Mouse (Mus musculus) embryonic fibroblast, embryonic 13.5 days (primary cell): ENCODE data around the gene Oaz2.

Source experiments
- CTCF ChIP-seq: IDR thresholded peaks from 2 replicates; pipeline ENCODE4 v1.5.1; 2011; ENCODE audit warnings: mild to moderate bottlenecking, control low read depth, low read length, moderate library complexity, borderline replicate concordance; ENCODE audit not compliant: insufficient read depth
- POLR2A ChIP-seq: IDR thresholded peaks from 2 replicates; pipeline ENCODE4 v1.6.1; 2011; ENCODE audit warnings: low read depth, mild to moderate bottlenecking, control low read depth, low read length, moderate library complexity

DNA sequence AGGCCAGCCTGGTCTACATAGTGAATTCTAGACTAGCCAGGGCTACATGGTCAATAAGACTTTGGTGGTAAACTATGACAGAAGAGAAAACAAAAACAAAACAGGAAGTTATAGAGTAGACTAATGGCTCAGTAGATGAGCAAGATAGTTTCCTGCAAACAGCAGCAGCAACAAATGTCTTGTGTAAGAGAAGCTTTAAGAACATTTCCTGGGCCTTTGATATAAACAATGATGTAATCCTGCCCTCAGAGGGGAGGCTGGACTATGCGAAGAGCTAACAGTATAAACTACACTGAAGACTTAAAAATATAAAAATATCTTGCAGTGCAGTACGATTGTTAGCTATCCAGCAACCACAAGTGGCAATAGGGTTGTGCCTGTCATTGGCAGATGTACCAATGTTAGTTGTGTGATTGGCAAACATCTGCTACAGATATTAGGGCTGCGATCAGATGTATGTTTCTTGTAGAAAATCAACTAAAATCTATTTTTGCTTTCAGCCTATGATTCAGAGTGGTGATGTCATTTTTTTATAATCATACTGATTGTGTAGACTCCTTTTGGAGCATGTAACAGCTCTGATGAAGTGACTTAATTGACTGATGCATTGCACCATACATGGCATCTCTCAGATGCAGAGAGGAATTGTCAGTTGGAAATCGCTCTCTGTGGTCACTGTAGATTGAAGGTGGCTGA lies 13.3 kb downstream of the Oaz2 start:
- TF ChIP-seq CTCF = no peak
- no peak for TF ChIP-seq POLR2A
